ENCODE assay signal across 8 mouse cellular contexts in genomic region chr12:26115339-26115912, GRCm38 (mm10).
DNase-seq lines count a peak whose midpoint lies in the region; ATAC-seq lines count a peak whose summit lies in the region.
"Had no signal": no experiment of that assay in that cellular context is flagged by ENCODE, and none has a peak within 500 bp of the region (broad histone marks: within the 10 kb centered on the region; RNA-seq: fewer than 3 reads in every experiment).

No protein-coding gene starts in this region.

- 71% methylated on average over 9 of the region's 9 CpGs for WGBS in heart, embryonic 10.5 days
- 58% methylated on average over 9 of the region's 9 CpGs for WGBS in neural tube, embryonic 15.5 days

- H3K4me2 ChIP-seq in neural tube, embryonic 15.5 days, result no peak overlapping the region

- H3K27me3 ChIP-seq in heart, embryonic 10.5 days (ENCODE audit: insufficient read depth, poor library complexity, severe bottlenecking), result no peaks in the 10 kb centered on the region
- no peaks in the 10 kb centered on the region for H3K27me3 ChIP-seq in neural tube, embryonic 15.5 days (replicated peaks)
- H3K27me3 ChIP-seq: megakaryocyte, embryonic 14.5 days had no signal

- ATAC-seq in neural tube, embryonic 15.5 days (ENCODE audit: low FRiP score), result no peak

- no peaks in the 10 kb centered on the region for H3K4me1 ChIP-seq in heart, embryonic 10.5 days
- H3K4me1 ChIP-seq in neural tube, embryonic 15.5 days, result peaks cover 8% of the 10 kb centered on the region
- H3K4me1 ChIP-seq: megakaryocyte, embryonic 14.5 days had no signal

- peak; percentile 70 for DNase-seq in left cerebral cortex, postnatal 4 days
- no peak for DNase-seq in left cerebral cortex, postnatal 36 days (ENCODE audit: low spot score in 2 of 2)
- peak; percentile 69 to 79 for DNase-seq in cerebellum, postnatal 10 days
- peak; percentile 46 for DNase-seq in heart, embryonic 10.5 days (ENCODE audit: low spot score)
- DNase-seq in ovary, adult 18-20 months (ENCODE audit: low spot score), result no peak
- DNase-seq in spleen, postnatal 10 days (ENCODE audit: low spot score in 2 of 2), result no peak

- no peaks in the 10 kb centered on the region for H3K36me3 ChIP-seq in heart, embryonic 10.5 days
- no peaks in the 10 kb centered on the region for H3K36me3 ChIP-seq in neural tube, embryonic 15.5 days

- H3K27ac ChIP-seq in heart, embryonic 10.5 days, result no peak overlapping the region
- peak overlapping the region; percentile 45; the same call in 1 of the 2 replicates for H3K27ac ChIP-seq in neural tube, embryonic 15.5 days (replicated peaks)

- intact Hi-C loops in left cerebral cortex, postnatal 4 days (cut with DNase I), result no loop called here
- intact Hi-C loops in left cerebral cortex, postnatal 36 days (cut with DNase I), result no loop called here

- H3K9me3 ChIP-seq in heart, embryonic 10.5 days, result no peaks in the 10 kb centered on the region
- no peaks in the 10 kb centered on the region for H3K9me3 ChIP-seq in neural tube, embryonic 15.5 days (replicated peaks)
- H3K9me3 ChIP-seq: megakaryocyte, embryonic 14.5 days had no signal

- H3K4me3 ChIP-seq in heart, embryonic 10.5 days, result no peak overlapping the region
- H3K4me3 ChIP-seq in neural tube, embryonic 15.5 days (replicated peaks), result no peak overlapping the region
- H3K4me3 ChIP-seq: megakaryocyte, embryonic 14.5 days had no signal

- H3K9ac ChIP-seq in neural tube, embryonic 15.5 days (replicated peaks), result no peak overlapping the region

Comparison
In these comparisons a context has a peak if more than half of its experiments do, and no peak if none do; other contexts are left out.
1. DNase-seq: peak in left cerebral cortex, postnatal 4 days (single experiment), cerebellum, postnatal 10 days (2 of 2) and heart, embryonic 10.5 days (single experiment); none in left cerebral cortex, postnatal 36 days (0 of 2), ovary, adult 18-20 months (single experiment) and spleen, postnatal 10 days (0 of 2).